Mouse (Mus musculus) CH12.LX (cell line): ENCODE data around the gene Rbms2. TPM values are rescaled to one million over a fixed set of nuclear protein-coding genes. Genes with fewer than 3 reads are reported as not detected.
A peak's percentile ranks its signal among the peaks of the same experiment; 100 is the strongest.

Source experiments
- DNase-seq: peaks from one replicate; pipeline ENCODE4 v3.0.0-alpha.2; 2013; ENCODE audit errors: extremely low read depth
- H3K27ac ChIP-seq: 2 replicates; pipeline ENCODE4 v1.5.1; 2012; ENCODE audit warnings: low read depth, mild to moderate bottlenecking, control low read depth, moderate library complexity; ENCODE audit not compliant: insufficient read depth
- H3K27me3 ChIP-seq: replicated peaks from 2 replicates; pipeline ENCODE3; 2012; ENCODE audit warnings: inconsistent platforms
- H3K36me3 ChIP-seq, 2 experiments: replicated peaks in 1 of 2; 2 replicates each; pipeline versions ENCODE3 to v1.6.1; 2012; ENCODE audit warnings: inconsistent platforms in 1 of 2, low read length in 1 of 2, mild to moderate bottlenecking in 1 of 2, mixed read lengths in 1 of 2, moderate library complexity in 1 of 2; ENCODE audit not compliant: control insufficient read depth in 1 of 2, insufficient read depth in 1 of 2
- H3K4me1 ChIP-seq, 2 experiments: 2 replicates each; pipeline ENCODE4 v1.6.1; 2012; ENCODE audit warnings: inconsistent platforms in 1 of 2, moderate library complexity in 1 of 2; ENCODE audit not compliant: insufficient read depth in 2 of 2, control insufficient read depth in 1 of 2
- H3K4me2 ChIP-seq: 2 replicates; pipeline ENCODE4 v1.6.1; 2012; ENCODE audit warnings: low read depth, mild to moderate bottlenecking, control low read depth; ENCODE audit not compliant: poor library complexity, insufficient read depth, severe bottlenecking
- H3K4me3 ChIP-seq, 3 experiments: fragments of 150-350 bp in 1 of 3; sonication (generic) in 1 of 3; replicated peaks in 1 of 3; 2 replicates each; pipeline versions ENCODE3 to v1.5.1; 2011 to 2012; ENCODE audit warnings: low read depth in 2 of 3, low read length in 2 of 3, mild to moderate bottlenecking in 2 of 3, moderate library complexity in 2 of 3, control low read depth in 1 of 3, improper control_type of control experiment in 1 of 3, inconsistent platforms in 1 of 3, mixed read lengths in 1 of 3; ENCODE audit not compliant: poor library complexity in 1 of 3
- H3K79me2 ChIP-seq: replicated peaks from 2 replicates; pipeline ENCODE4 v1.6.1; 2012; ENCODE audit warnings: mild to moderate bottlenecking, moderate library complexity; ENCODE audit not compliant: control insufficient read depth, poor library complexity, insufficient read depth, severe bottlenecking; ENCODE audit errors: extremely low read depth
- H3K9ac ChIP-seq: 2 replicates; pipeline ENCODE4 v1.6.1; 2012; ENCODE audit warnings: low read depth, mild to moderate bottlenecking, control low read depth, moderate library complexity; ENCODE audit not compliant: insufficient read depth
- H3K9me3 ChIP-seq: replicated peaks from 2 replicates; pipeline ENCODE3; 2012; ENCODE audit warnings: low read length, inconsistent platforms, mixed read lengths
- BHLHE40 ChIP-seq: IDR thresholded peaks from 2 replicates; pipeline ENCODE4 v1.6.1; 2011; ENCODE audit warnings: mild to moderate bottlenecking, low read depth, low read length, improper control_type of control experiment
- CHD1 ChIP-seq: IDR thresholded peaks from 2 replicates; pipeline ENCODE4 v1.6.1; 2012; ENCODE audit warnings: low read depth, low read length, improper control_type of control experiment, inconsistent platforms
- CTCF ChIP-seq, 2 experiments: IDR thresholded peaks in 1 of 2; conservative IDR thresholded peaks in 1 of 2; 2 replicates each; pipeline ENCODE4 v1.5.1; 2011 to 2012; ENCODE audit warnings: low read depth in 2 of 2, low read length in 2 of 2, improper control_type of control experiment in 1 of 2, inconsistent platforms in 1 of 2, mild to moderate bottlenecking in 1 of 2, moderate library complexity in 1 of 2
- E2F4 ChIP-seq: IDR thresholded peaks from 2 replicates; pipeline ENCODE4 v1.6.1; 2011; ENCODE audit warnings: low read depth, low read length, improper control_type of control experiment; ENCODE audit not compliant: insufficient replicate concordance
- ELF1 ChIP-seq: IDR thresholded peaks from 2 replicates; pipeline ENCODE4 v1.6.1; 2014; ENCODE audit warnings: low read depth, mild to moderate bottlenecking, inconsistent platforms, low read length, improper control_type of control experiment
- EP300 ChIP-seq: IDR thresholded peaks from 2 replicates; pipeline ENCODE4 v1.6.1; 2011; ENCODE audit warnings: low read length, improper control_type of control experiment
- ETS1 ChIP-seq: conservative IDR thresholded peaks from 2 replicates; pipeline ENCODE4 v1.6.1; 2012; ENCODE audit warnings: low read depth, mild to moderate bottlenecking, inconsistent platforms, low read length, improper control_type of control experiment, moderate library complexity
- GABPA ChIP-seq: IDR thresholded peaks from 2 replicates; pipeline ENCODE4 v1.6.1; 2012; ENCODE audit warnings: low read depth, low read length, improper control_type of control experiment, inconsistent platforms; ENCODE audit not compliant: insufficient replicate concordance
- HCFC1 ChIP-seq: IDR thresholded peaks from 2 replicates; pipeline ENCODE4 v1.6.1; 2012; ENCODE audit warnings: low read depth, mild to moderate bottlenecking, inconsistent platforms, low read length, improper control_type of control experiment
- JUN ChIP-seq: IDR thresholded peaks from 2 replicates; pipeline ENCODE4 v1.6.1; 2011; ENCODE audit warnings: low read depth, mild to moderate bottlenecking, low read length, improper control_type of control experiment, moderate library complexity; ENCODE audit not compliant: insufficient read depth
- JUND ChIP-seq: conservative IDR thresholded peaks from 2 replicates; pipeline ENCODE4 v1.6.1; 2011; ENCODE audit warnings: low read depth, low read length, improper control_type of control experiment
- KAT2A ChIP-seq: IDR thresholded peaks from 2 replicates; pipeline ENCODE4 v1.6.1; 2012; ENCODE audit warnings: low read length, improper control_type of control experiment, inconsistent platforms; ENCODE audit not compliant: insufficient replicate concordance
- MAFK ChIP-seq: IDR thresholded peaks from 2 replicates; pipeline ENCODE4 v1.6.1; 2011; ENCODE audit warnings: low read length, improper control_type of control experiment; ENCODE audit not compliant: insufficient replicate concordance
- MAX ChIP-seq: IDR thresholded peaks from 2 replicates; pipeline ENCODE4 v1.6.1; 2011; ENCODE audit warnings: low read length, improper control_type of control experiment
- MAZ ChIP-seq: IDR thresholded peaks from 2 replicates; pipeline ENCODE4 v1.6.1; 2012; ENCODE audit warnings: low read depth, mild to moderate bottlenecking, inconsistent platforms, low read length, improper control_type of control experiment, moderate library complexity
- MEF2A ChIP-seq: IDR thresholded peaks from 2 replicates; pipeline ENCODE4 v1.6.1; 2014; ENCODE audit warnings: low read depth, mild to moderate bottlenecking, inconsistent platforms, low read length, improper control_type of control experiment, borderline replicate concordance
- MXI1 ChIP-seq: IDR thresholded peaks from 2 replicates; pipeline ENCODE4 v1.6.1; 2011; ENCODE audit warnings: mild to moderate bottlenecking, low read depth, low read length, improper control_type of control experiment
- MYC ChIP-seq: IDR thresholded peaks from 2 replicates; pipeline ENCODE4 v1.6.1; 2011; ENCODE audit warnings: low read depth, mild to moderate bottlenecking, improper control_type of control experiment, low read length
- NELFE ChIP-seq: IDR thresholded peaks from 2 replicates; pipeline ENCODE4 v1.6.1; 2011; ENCODE audit warnings: low read depth, low read length, improper control_type of control experiment
- NRF1 ChIP-seq: IDR thresholded peaks from 2 replicates; pipeline ENCODE4 v1.6.1; 2014; ENCODE audit warnings: low read depth, mild to moderate bottlenecking, inconsistent platforms, low read length, improper control_type of control experiment, moderate library complexity
- PAX5 ChIP-seq: IDR thresholded peaks from 2 replicates; pipeline ENCODE4 v1.6.1; 2012; ENCODE audit warnings: low read length, inconsistent platforms, mixed read lengths
- POLR2A ChIP-seq: IDR thresholded peaks from 2 replicates; pipeline ENCODE4 v1.6.1; 2011; ENCODE audit warnings: low read depth, mild to moderate bottlenecking, improper control_type of control experiment, low read length
- POLR2AphosphoS2 ChIP-seq: IDR thresholded peaks from 2 replicates; pipeline ENCODE4 v1.6.1; 2011; ENCODE audit warnings: low read depth, low read length, improper control_type of control experiment
- RAD21 ChIP-seq: IDR thresholded peaks from 2 replicates; pipeline ENCODE4 v1.6.1; 2011; ENCODE audit warnings: low read depth, mild to moderate bottlenecking, low read length, improper control_type of control experiment, moderate library complexity
- RCOR1 ChIP-seq: conservative IDR thresholded peaks from 2 replicates; pipeline ENCODE4 v1.6.1; 2012; ENCODE audit warnings: low read depth, mild to moderate bottlenecking, inconsistent platforms, low read length, improper control_type of control experiment
- SIN3A ChIP-seq: IDR thresholded peaks from 2 replicates; pipeline ENCODE4 v1.6.1; 2012; ENCODE audit warnings: low read length, improper control_type of control experiment, inconsistent platforms
- SMC3 ChIP-seq: IDR thresholded peaks from 2 replicates; pipeline ENCODE4 v1.6.1; 2011; ENCODE audit warnings: low read depth, low read length, improper control_type of control experiment
- TBP ChIP-seq: conservative IDR thresholded peaks from 2 replicates; pipeline ENCODE4 v1.6.1; 2011; ENCODE audit warnings: low read depth, low read length, improper control_type of control experiment
- TCF12 ChIP-seq: IDR thresholded peaks from 2 replicates; pipeline ENCODE4 v1.6.1; 2014; ENCODE audit warnings: low read depth, mild to moderate bottlenecking, inconsistent platforms, low read length, improper control_type of control experiment
- UBTF ChIP-seq: IDR thresholded peaks from 2 replicates; pipeline ENCODE4 v1.6.1; 2012; ENCODE audit warnings: low read depth, mild to moderate bottlenecking, inconsistent platforms, low read length, improper control_type of control experiment, moderate library complexity
- USF1 ChIP-seq: IDR thresholded peaks from 2 replicates; pipeline ENCODE4 v1.6.1; 2014; ENCODE audit warnings: low read depth, mild to moderate bottlenecking, inconsistent platforms, low read length, improper control_type of control experiment
- USF2 ChIP-seq: conservative IDR thresholded peaks from 2 replicates; pipeline ENCODE4 v1.6.1; 2011; ENCODE audit warnings: low read depth, low read length, improper control_type of control experiment
- ZC3H11A ChIP-seq: IDR thresholded peaks from 2 replicates; pipeline ENCODE4 v1.6.1; 2012; ENCODE audit warnings: low read depth, mild to moderate bottlenecking, inconsistent platforms, low read length, improper control_type of control experiment
- ZKSCAN1 ChIP-seq: IDR thresholded peaks from 2 replicates; pipeline ENCODE4 v1.6.1; 2012; ENCODE audit warnings: low read depth, inconsistent platforms, low read length, improper control_type of control experiment, borderline replicate concordance
- ZMIZ1 ChIP-seq: IDR thresholded peaks from 2 replicates; pipeline ENCODE4 v1.6.1; 2012; ENCODE audit warnings: low read depth, mild to moderate bottlenecking, inconsistent platforms, low read length, improper control_type of control experiment
- ZNF384 ChIP-seq: IDR thresholded peaks from 2 replicates; pipeline ENCODE4 v1.6.1; 2012; ENCODE audit warnings: low read depth, low read length, improper control_type of control experiment, inconsistent platforms
- dilution Hi-C: fragments of 300-500 bp; cut with MboI; formaldehyde crosslinking; loops from 2 replicates; pipeline ENCODE4 v1.14.3; 2020; ENCODE audit warnings: low sequenced_read_pairs; ENCODE audit not compliant: extremely low pct_unique_long_range_greater_than_20kb, extremely low pct_ligation_motif_present
- in situ Hi-C: fragments of 300-500 bp; cut with MboI; formaldehyde crosslinking; loops from 3 replicates; pipeline ENCODE4 v1.14.3; 2019; ENCODE audit warnings: low sequenced_read_pairs, low pct_ligation_motif_present, low pct_unique_long_range_greater_than_20kb, mixed read lengths
- polyA plus RNA-seq: library from polyadenylated mRNA; unstranded; fragments of >175 nt; gene quantifications from 2 replicates; pipeline ENCODE4 v1.2.1, GENCODE M21; 2012; ENCODE audit warnings: low read depth; ENCODE audit not compliant: insufficient read length
- total RNA-seq, 2 experiments: library from RNA; depleted of rRNA; stranded (reverse); fragments of 300-350 nt in 1 of 2; fragments of >200 nt in 1 of 2; gene quantifications; 2 replicates each; pipeline ENCODE4 v1.2.3; 2012 to 2014

The Rbms2 gene
- total and polyA plus RNA-seq, 3 experiments = 9.1 to 36.6 (median 9.8) TPM

- peak within 1 kb of the TSS; percentile 49 for H3K4me2 ChIP-seq
- H3K9ac ChIP-seq = peak within 1 kb of the TSS; percentile 28
- no peaks in the 10 kb centered on the region for H3K36me3 ChIP-seq
- peaks cover 7 to 13% of the 10 kb centered on the region in 2 experiments; a peak in 3 of 4 replicates for H3K4me1 ChIP-seq
- in situ Hi-C loops (loop anchor here (5.0 to 25.0 kb wide), 2 partner anchors 102 to 257 kb away; partner anchors contain the start of gene Baz2a), dilution Hi-C loops (no loop called here)
- H3K27ac ChIP-seq = no peak within 1 kb of the TSS
- no peaks in the 10 kb centered on the region for H3K79me2 ChIP-seq
- peak; percentile 68; the same call in 1 of the 2 replicates for TF ChIP-seq POLR2A
- TF ChIP-seq TCF12 = peak; percentile 61
- TF ChIP-seq ETS1 = no peak
- TF ChIP-seq MAFK = no peak
- no peak for TF ChIP-seq MYC
- no peak for TF ChIP-seq PAX5
- TF ChIP-seq ZNF384 = no peak
- no peak; the same call in 1 of the 2 replicates for TF ChIP-seq SIN3A
- TF ChIP-seq MAX = peak; percentile 67
- no peak for TF ChIP-seq HCFC1
- no peak for TF ChIP-seq CHD1
- TF ChIP-seq MEF2A = no peak
- TF ChIP-seq RCOR1 = no peak
- TF ChIP-seq UBTF = peak; percentile 15; the same call in 1 of the 2 replicates
- no peak for TF ChIP-seq ZC3H11A
- 0 out of 2 replicates have a peak, but pooled peaks have one; percentile 36 for TF ChIP-seq MXI1
- TF ChIP-seq JUND = no peak
- TF ChIP-seq NRF1 = peak; percentile 57
- no peak for TF ChIP-seq USF2
- no peak for TF ChIP-seq JUN
- TF ChIP-seq GABPA = no peak
- TF ChIP-seq NELFE = peak; percentile 44; the same call in 1 of the 2 replicates
- TF ChIP-seq ELF1 = 0 out of 2 replicates have a peak, but pooled peaks have one; percentile 17
- no peak for TF ChIP-seq RAD21
- peak; percentile 32; the same call in 1 of the 2 replicates for TF ChIP-seq E2F4
- no peak for TF ChIP-seq POLR2AphosphoS2
- no peak for TF ChIP-seq MAZ
- TF ChIP-seq BHLHE40 = no peak
- no peak for TF ChIP-seq CTCF (conservative IDR thresholded peaks at IDR 0.05 in 1 of 2, IDR thresholded peaks at IDR 0.05 in 1 of 2; ENCODE audit: low read depth in 2 of 2, low read length in 2 of 2)
- no peak for TF ChIP-seq ZKSCAN1
- no peak for TF ChIP-seq KAT2A
- TF ChIP-seq ZMIZ1 = 0 out of 2 replicates have a peak, but pooled peaks have one; percentile 62
- TF ChIP-seq TBP = no peak
- no peak for TF ChIP-seq EP300
- TF ChIP-seq USF1 = no peak
- no peak for TF ChIP-seq SMC3
- DNase-seq = peak; percentile 96
- H3K27me3 ChIP-seq = peaks cover 15% of the 10 kb centered on the region
- peak within 1 kb of the TSS; percentile 42 to 64 (median 59) for H3K4me3 ChIP-seq
- no peaks in the 10 kb centered on the region for H3K9me3 ChIP-seq
Measured at GRCm38 (mm10) chr10:128194024-128194550, 14.0 kb upstream of the Rbms2 start, which contains the start of gene Gls2. Gene Gls2, plus strand, starts transcription at chr10:128194457.
